Mouse (Mus musculus) hindbrain, embryonic 13.5 days (tissue): ENCODE measurements around the gene F2rl2. TPM values are rescaled to one million over a fixed set of nuclear protein-coding genes. Genes with fewer than 3 reads are reported as not detected.

Source experiments
- ATAC-seq: fragments of 200-750 bp; cut with Nextera tagmentation; 2 replicates; pipeline ENCODE4 v1.8.0; 2017; ENCODE audit warnings: moderate TSS enrichment; ENCODE audit not compliant: low FRiP score
- H3K27ac ChIP-seq: fragments of 300-500 bp; sonication (generic); 2 replicates; pipeline ENCODE4 v1.5.1; 2015; ENCODE audit warnings: inconsistent platforms, mild to moderate bottlenecking, moderate library complexity
- H3K27me3 ChIP-seq: fragments of 300-500 bp; sonication (generic); 2 replicates; pipeline ENCODE4 v1.6.1; 2015; ENCODE audit warnings: mild to moderate bottlenecking, inconsistent platforms
- H3K36me3 ChIP-seq: fragments of 300-500 bp; sonication (generic); 2 replicates; pipeline ENCODE4 v1.6.1; 2015; ENCODE audit warnings: mild to moderate bottlenecking, inconsistent platforms
- H3K4me1 ChIP-seq: fragments of 300-500 bp; sonication (generic); replicated peaks from 2 replicates; pipeline ENCODE4 v1.6.1; 2015; ENCODE audit warnings: inconsistent platforms
- H3K4me2 ChIP-seq: fragments of 300-500 bp; sonication (generic); 2 replicates; pipeline ENCODE4 v1.6.1; 2015; ENCODE audit warnings: inconsistent platforms, mild to moderate bottlenecking, moderate library complexity
- H3K4me3 ChIP-seq: fragments of 300-500 bp; sonication (generic); 2 replicates; pipeline ENCODE4 v1.5.1; 2015; ENCODE audit warnings: mild to moderate bottlenecking, inconsistent platforms
- H3K9ac ChIP-seq: fragments of 300-500 bp; sonication (generic); 2 replicates; pipeline ENCODE4 v1.6.1; 2015; ENCODE audit warnings: mild to moderate bottlenecking, inconsistent platforms
- H3K9me3 ChIP-seq: fragments of 300-500 bp; sonication (generic); 2 replicates; pipeline ENCODE4 v1.6.1; 2016; ENCODE audit warnings: inconsistent platforms
- WGBS: fragments of 180-500 bp; shearing (Covaris S2); methylation state at CpG from one replicate; pipeline ENCODE4 v1.1.7; 2015; 5-methylcytosine and 5-hydroxymethylcytosine counted together
- polyA plus RNA-seq: library from polyadenylated mRNA; unstranded; fragments of >200 nt; fragmentation: Nextera tagmentation; extraction: Ambion mirVana; gene quantifications from 2 replicates; pipeline ENCODE4 v1.2.1, GENCODE M21; 2015

Gene F2rl2
- polyA plus RNA-seq = 0.91 and 1.1 TPM in 2 replicates

DNA sequence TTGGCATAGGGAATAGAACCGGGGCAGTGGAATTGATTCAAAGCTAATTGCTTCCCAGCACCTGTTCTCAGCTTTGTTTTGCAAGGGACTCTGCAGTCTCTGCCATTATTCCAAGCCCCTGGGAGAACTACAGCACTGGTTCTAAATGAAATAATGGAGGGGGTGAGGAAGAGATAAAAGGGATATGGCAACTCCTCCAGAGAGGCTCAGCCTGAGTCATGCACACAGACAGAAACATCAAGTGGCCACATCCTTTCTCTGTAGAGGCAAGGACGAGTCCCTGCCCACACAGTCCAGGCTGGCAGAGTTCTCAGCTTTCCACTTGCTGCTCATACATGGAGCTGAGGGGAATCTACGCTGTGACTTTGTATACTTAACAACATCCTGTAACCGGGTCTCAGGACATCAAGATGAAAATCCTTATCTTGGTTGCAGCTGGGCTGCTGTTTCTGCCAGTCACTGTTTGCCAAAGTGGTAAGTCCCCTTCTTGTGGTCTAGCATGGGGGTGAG, at the start of gene F2rl2:
Gene F2rl2 (plus strand): TSS at position 200 of the 510 bp plus-strand sequence.
- H3K4me3 ChIP-seq = no peak within 1 kb of the TSS
- no peak for ATAC-seq
- no peaks in the 10 kb centered on the region; the same call in 1 of the 2 replicates for H3K36me3 ChIP-seq
- H3K9ac ChIP-seq = no peak within 1 kb of the TSS
- WGBS = 68% methylated on average over 4 of the region's 4 CpGs
- H3K27ac ChIP-seq = no peak within 1 kb of the TSS; the same call in 1 of the 2 replicates
- no peaks in the 10 kb centered on the region for H3K27me3 ChIP-seq
- H3K9me3 ChIP-seq = no peaks in the 10 kb centered on the region
- peaks cover 5% of the 10 kb centered on the region; the same call in 1 of the 2 replicates for H3K4me1 ChIP-seq
- H3K4me2 ChIP-seq = no peak within 1 kb of the TSS

DNA sequence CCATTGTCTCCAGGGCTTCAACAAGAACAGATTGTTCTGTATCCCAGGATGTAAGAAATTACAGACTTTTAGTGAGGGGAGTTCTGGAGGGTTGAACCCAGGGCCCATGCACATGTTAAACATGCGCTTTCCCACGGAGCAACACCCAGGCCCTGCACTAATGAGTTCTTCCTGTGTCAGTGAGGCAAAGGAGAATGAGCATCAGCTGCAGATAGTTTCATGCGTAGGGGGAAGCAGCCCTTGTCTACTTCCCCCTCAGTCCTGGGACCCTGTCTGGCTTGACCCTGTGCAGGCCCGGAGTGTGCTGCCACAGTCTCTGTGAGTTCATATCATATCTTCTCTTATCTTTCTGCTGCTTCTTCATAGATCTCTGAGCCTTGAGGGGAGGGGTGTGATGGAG, 49.4 kb upstream of the F2rl2 start:
- WGBS = 81% methylated on average over 4 of the region's 4 CpGs
- H3K27me3 ChIP-seq = no peaks in the 10 kb centered on the region
- no peak overlapping the region for H3K27ac ChIP-seq
- no peaks in the 10 kb centered on the region for H3K9me3 ChIP-seq
- no peak overlapping the region for H3K9ac ChIP-seq
- ATAC-seq = no peak
- H3K4me3 ChIP-seq = no peak overlapping the region
- no peak overlapping the region for H3K4me2 ChIP-seq
- H3K4me1 ChIP-seq = no peaks in the 10 kb centered on the region
- peaks cover 13% of the 10 kb centered on the region; the same call in 1 of the 2 replicates for H3K36me3 ChIP-seq

DNA sequence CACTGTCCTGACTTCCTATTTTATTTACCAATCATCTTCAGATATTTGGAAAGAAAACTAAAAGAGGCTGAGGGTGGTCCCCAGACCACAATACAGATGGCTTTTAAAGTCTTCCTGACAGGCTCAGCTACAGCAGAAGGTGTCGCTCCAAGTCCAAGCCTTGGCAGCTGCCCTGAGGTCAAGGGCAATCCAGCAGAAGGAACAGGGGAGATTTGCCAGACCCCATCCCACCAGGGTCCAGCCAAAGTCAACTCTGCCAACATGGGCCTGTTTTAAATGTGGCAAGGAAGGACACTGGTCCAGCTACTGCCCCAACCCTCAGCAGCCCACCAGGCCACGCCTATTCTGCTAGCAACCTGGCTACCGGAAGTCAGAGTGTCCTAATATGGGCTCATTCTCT, 46.7 kb upstream of the F2rl2 start:
- Histone ChIP-seq H3K4me3 (no peak overlapping the region), H3K27me3 (no peaks in the 10 kb centered on the region), H3K27ac (no peak overlapping the region), H3K9ac (no peak overlapping the region), H3K4me2 (no peak overlapping the region), H3K4me1 (no peaks in the 10 kb centered on the region), H3K9me3 (no peaks in the 10 kb centered on the region), H3K36me3 (peaks cover 13% of the 10 kb centered on the region; the same call in 1 of the 2 replicates)
- 93% methylated on average over 3 of the region's 3 CpGs for WGBS
- no peak for ATAC-seq

DNA sequence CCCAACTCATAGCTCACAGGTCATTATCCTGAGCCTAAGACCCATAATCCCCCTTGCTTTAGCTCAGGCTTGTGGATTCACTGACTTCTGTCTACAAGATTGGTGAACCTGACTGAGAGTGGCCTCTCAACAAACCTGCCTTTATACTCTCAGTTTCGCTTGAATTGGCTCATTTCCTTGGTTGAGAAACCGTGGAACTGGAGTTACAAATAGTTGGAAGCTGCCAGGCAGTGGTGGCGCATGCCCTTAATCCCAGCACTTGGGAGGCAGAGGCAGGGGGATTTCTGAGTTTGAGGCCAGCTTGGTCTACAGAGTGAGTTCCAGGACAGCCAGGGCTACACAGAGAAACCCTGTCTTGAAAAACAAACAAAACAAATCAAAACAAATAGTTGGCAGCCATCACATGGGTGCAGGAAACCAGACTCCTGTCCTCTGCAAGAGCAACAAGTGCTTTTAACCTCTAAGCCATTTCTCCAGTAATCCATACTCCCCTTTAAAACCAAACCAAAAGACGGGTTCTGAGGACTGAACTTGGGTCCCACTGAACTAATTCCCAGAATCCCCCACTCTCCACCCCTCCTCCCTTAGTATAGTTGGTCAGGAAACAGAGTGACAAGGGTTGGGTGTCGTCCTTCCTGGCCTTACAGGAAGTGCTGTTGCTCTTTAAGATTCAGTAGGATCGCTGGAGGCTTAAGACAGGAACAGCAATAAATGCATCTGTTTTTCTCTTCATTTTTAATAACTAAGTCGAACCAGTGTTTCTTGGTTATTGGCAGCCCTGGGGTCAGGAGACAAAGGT, 44.6 kb upstream of the F2rl2 start:
- ATAC-seq = no peak
- Histone ChIP-seq H3K27ac (no peak overlapping the region), H3K9ac (no peak overlapping the region), H3K4me1 (peaks cover 5% of the 10 kb centered on the region), H3K36me3 (peaks cover 7% of the 10 kb centered on the region; the same call in 1 of the 2 replicates), H3K9me3 (no peaks in the 10 kb centered on the region), H3K4me2 (no peak overlapping the region), H3K27me3 (no peaks in the 10 kb centered on the region), H3K4me3 (no peak overlapping the region)
- 85% methylated on average over 7 of the region's 7 CpGs for WGBS

DNA sequence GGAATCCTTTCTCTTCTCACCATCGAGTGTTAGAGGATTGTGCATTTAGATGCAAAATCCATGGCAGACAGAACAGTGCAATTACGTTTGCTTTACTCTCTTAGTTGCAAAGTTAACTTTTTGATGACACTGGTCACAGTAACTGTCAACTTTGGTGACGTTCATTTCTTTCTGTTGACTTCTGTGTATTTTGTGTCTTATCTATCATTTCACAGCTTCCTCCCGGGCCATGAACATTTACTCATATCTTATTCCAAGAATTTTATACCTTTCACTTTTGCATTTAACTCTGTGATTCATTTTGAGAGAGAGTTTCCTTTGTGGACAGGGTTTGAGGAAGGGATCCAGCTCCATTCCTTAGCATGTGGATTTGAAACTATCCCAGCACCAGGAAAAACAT, 43.0 kb upstream of the F2rl2 start:
- Histone ChIP-seq H3K4me3 (no peak overlapping the region), H3K9ac (no peak overlapping the region), H3K9me3 (no peaks in the 10 kb centered on the region), H3K36me3 (peaks cover 7% of the 10 kb centered on the region; the same call in 1 of the 2 replicates), H3K4me2 (no peak overlapping the region), H3K27me3 (no peaks in the 10 kb centered on the region), H3K27ac (no peak overlapping the region), H3K4me1 (peaks cover 5% of the 10 kb centered on the region)
- WGBS = 93% methylated on average over 4 of the region's 4 CpGs
- ATAC-seq = no peak

DNA sequence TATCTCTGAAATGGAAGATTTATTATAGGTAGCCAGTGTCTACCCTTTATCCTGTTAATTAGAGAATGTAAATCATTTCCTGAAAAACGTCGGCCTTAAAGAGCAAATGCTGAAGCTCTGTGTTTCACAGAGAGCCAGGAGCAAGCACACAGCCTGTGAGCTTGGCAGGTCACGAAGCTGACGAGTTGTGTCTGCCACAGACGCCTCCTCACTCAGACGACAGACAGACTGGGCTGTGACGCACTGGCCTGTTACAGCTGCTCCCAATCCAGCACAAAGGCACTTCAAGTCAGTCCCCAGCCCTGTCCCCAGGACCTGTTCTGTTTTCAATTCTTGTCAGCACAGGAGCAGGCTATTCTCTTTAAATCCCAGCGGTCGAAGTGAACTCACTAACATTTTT, 41.4 kb upstream of the F2rl2 start:
- 0 out of 2 replicates have a peak, but pooled peaks have one; percentile 43 for ATAC-seq
- no peak overlapping the region for H3K4me3 ChIP-seq
- peak overlapping the region; percentile 63 for H3K27ac ChIP-seq
- H3K4me1 ChIP-seq = peaks cover 5% of the 10 kb centered on the region
- no peak overlapping the region for H3K4me2 ChIP-seq
- no peaks in the 10 kb centered on the region for H3K36me3 ChIP-seq
- H3K27me3 ChIP-seq = no peaks in the 10 kb centered on the region
- no peaks in the 10 kb centered on the region for H3K9me3 ChIP-seq
- 34% methylated on average over 9 of the region's 9 CpGs for WGBS
- no peak overlapping the region for H3K9ac ChIP-seq

DNA sequence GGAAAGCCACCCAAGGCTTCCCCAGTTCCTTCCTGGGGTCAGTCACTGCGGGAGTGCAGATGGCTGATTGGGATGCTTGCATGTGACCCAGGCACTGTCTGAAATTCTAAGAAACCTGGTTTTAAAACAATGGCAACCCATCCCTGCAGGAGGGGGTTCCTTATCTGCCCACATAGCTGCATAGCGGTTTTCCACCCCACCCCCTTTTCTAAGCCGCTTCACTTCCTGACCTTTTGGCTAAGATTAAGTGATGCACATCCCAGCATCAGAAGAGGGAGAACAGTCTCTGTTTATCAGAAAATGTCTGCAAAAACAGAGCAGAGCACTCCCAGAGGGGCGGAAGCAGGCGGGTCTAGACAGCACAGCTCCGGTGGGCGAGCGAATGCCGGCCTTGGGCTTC, 39.5 kb upstream of the F2rl2 start:
- no peak for ATAC-seq
- H3K27ac ChIP-seq = no peak overlapping the region
- H3K9me3 ChIP-seq = no peaks in the 10 kb centered on the region
- no peaks in the 10 kb centered on the region for H3K36me3 ChIP-seq
- H3K9ac ChIP-seq = no peak overlapping the region
- WGBS = 67% methylated on average over 9 of the region's 9 CpGs
- no peak overlapping the region for H3K4me3 ChIP-seq
- H3K4me1 ChIP-seq = peaks cover 5% of the 10 kb centered on the region
- no peaks in the 10 kb centered on the region for H3K27me3 ChIP-seq
- H3K4me2 ChIP-seq = no peak overlapping the region

DNA sequence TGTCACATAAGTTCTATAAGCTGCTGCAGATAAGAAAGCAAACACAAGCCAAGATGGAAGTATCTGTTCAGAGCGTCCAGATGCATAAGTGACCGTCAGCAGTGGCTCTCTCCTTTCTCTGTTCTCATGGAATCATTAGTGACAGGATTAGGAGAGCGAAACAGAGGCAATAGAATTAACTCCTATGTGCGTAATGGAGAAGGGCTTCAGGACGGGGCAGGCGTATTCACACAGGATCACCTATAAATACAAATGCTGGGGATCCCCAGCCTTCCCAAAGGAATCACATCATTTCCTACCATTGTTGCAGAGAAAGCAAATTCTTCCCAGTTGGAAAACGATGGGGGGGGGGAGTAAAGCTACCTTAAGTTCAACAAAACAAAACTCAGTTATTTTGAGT, 37.2 kb upstream of the F2rl2 start:
- WGBS = 81% methylated on average over 7 of the region's 7 CpGs
- H3K4me1 ChIP-seq = peaks cover 5% of the 10 kb centered on the region
- no peaks in the 10 kb centered on the region for H3K27me3 ChIP-seq
- no peak for ATAC-seq
- H3K9me3 ChIP-seq = no peaks in the 10 kb centered on the region
- no peak overlapping the region for H3K9ac ChIP-seq
- H3K36me3 ChIP-seq = 0 out of 2 replicates have a peak, but pooled peaks cover 3% of the 10 kb centered on the region
- no peak overlapping the region for H3K27ac ChIP-seq
- H3K4me3 ChIP-seq = no peak overlapping the region
- no peak overlapping the region for H3K4me2 ChIP-seq

DNA sequence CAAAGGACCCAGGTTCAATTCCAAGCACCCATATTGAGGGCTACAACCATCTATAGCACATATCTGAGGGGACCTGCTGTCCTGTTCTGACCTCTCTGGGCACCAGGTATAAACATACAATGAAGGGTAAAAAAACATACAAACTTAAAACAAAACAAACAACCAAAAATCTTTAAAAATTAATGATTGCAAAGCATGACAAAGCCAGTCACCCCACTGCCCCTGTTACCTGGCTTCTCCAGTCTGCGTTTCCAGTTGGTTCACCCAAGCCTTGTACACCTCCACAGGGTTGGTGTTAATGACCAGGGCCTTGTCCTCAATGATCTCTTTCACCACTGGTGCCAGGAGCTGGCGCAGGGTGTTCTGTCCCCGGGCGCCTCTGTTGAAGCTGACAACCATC, 32.8 kb upstream of the F2rl2 start:
- H3K27ac ChIP-seq = no peak overlapping the region
- no peaks in the 10 kb centered on the region for H3K4me1 ChIP-seq
- no peaks in the 10 kb centered on the region for H3K9me3 ChIP-seq
- no peaks in the 10 kb centered on the region for H3K27me3 ChIP-seq
- WGBS = 97% methylated on average over 4 of the region's 4 CpGs
- H3K36me3 ChIP-seq = peaks cover 6% of the 10 kb centered on the region; the same call in 1 of the 2 replicates
- no peak overlapping the region for H3K4me2 ChIP-seq
- H3K4me3 ChIP-seq = no peak overlapping the region
- no peak overlapping the region for H3K9ac ChIP-seq
- no peak for ATAC-seq

DNA sequence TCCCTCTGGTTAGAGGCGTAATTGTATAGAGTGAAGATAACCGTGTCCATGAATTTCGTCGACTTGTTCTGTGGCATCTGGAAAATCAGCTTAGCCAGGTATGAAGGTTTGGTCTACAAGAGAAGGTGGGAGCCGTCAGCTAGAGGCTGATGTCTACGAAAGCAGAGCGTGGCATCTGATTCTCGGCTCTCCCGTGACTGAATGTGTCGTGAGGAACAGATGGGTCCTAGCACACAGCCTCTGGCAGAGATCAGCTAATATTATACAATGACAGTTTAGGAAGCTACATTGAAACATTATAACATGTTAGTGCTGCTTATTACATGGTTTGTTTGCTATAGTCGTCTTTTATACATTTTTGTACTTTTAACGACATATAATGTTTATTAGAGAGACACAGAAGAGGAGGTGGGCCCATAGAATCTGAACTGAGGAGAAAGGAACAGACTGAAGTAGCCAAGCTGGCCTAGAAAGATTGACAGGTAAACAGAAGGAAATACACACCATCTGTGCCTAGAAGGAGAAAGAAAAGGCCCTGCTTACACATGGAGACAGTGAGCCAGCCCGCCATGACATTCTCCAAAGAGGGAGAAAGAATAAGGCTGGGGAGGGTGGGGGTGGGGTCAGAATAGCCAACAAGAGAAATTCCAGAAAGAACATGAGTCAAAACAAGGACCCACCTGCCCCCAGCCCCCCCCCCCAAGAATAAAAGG, 30.9 kb upstream of the F2rl2 start:
- Histone ChIP-seq H3K4me3 (no peak overlapping the region), H3K9me3 (no peaks in the 10 kb centered on the region), H3K27me3 (no peaks in the 10 kb centered on the region), H3K9ac (no peak overlapping the region), H3K27ac (no peak overlapping the region), H3K4me1 (no peaks in the 10 kb centered on the region), H3K4me2 (no peak overlapping the region), H3K36me3 (peaks cover 17% of the 10 kb centered on the region; the same call in 1 of the 2 replicates)
- ATAC-seq = no peak
- 78% methylated on average over 13 of the region's 13 CpGs for WGBS

DNA sequence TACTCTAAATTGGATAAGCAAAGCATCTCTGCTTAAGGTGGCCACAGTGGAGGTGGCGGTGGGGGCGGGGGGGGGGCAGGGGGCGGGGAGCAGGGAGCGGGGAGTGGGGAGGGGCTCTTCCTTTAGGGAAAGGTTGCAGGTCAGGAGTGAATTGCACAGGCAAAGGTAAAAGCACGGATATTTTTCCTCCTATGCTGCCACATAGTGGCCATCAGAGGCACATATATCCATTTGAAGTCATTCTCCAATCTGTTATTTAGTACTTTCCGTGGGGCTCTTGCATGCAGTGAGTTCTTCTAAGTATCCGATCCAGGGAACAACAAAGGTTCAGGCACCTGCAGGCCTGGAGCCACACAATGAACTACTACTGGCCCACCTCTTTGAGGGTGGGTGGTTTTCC, 29.4 kb upstream of the F2rl2 start:
- H3K27ac ChIP-seq = no peak overlapping the region
- 36% methylated on average over 7 of the region's 7 CpGs for WGBS
- H3K4me3 ChIP-seq = no peak overlapping the region
- no peak for ATAC-seq
- no peaks in the 10 kb centered on the region for H3K27me3 ChIP-seq
- H3K4me1 ChIP-seq = no peaks in the 10 kb centered on the region
- no peak overlapping the region for H3K9ac ChIP-seq
- H3K36me3 ChIP-seq = peaks cover 17% of the 10 kb centered on the region; the same call in 1 of the 2 replicates
- H3K4me2 ChIP-seq = no peak overlapping the region
- no peaks in the 10 kb centered on the region for H3K9me3 ChIP-seq

DNA sequence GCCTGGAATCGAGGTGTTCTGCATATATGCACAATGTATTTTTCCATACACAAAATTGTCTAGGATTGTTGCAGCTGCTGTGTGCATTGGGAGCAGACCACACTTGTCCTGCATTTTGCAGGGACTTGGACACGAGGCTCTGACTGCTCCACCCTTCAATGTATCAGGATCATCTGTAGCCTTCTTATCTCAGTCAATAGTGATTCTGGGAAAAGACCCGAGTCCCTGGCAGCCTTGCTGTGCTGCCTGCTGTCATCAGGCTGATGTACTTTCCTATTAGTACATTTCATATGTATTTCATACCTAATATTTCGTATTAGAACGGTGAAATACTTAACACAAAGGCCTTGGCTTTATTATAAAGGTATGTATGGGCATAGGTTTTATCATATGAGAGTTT, 26.1 kb upstream of the F2rl2 start:
- WGBS = 94% methylated on average over 5 of the region's 5 CpGs
- H3K4me3 ChIP-seq = no peak overlapping the region
- H3K4me1 ChIP-seq = no peaks in the 10 kb centered on the region
- H3K9ac ChIP-seq = no peak overlapping the region
- H3K4me2 ChIP-seq = no peak overlapping the region
- peaks cover 14% of the 10 kb centered on the region; the same call in 1 of the 2 replicates for H3K36me3 ChIP-seq
- no peaks in the 10 kb centered on the region for H3K9me3 ChIP-seq
- no peak for ATAC-seq
- H3K27ac ChIP-seq = no peak overlapping the region
- H3K27me3 ChIP-seq = no peaks in the 10 kb centered on the region
